Mouse (Mus musculus) ovary, adult 18-20 months (tissue): Measurements from ENCODE around the gene Zfp503.

ENCODE experiments used
- DNase-seq: peaks from one replicate; pipeline ENCODE4 v3.0.0; 2022; ENCODE audit warnings: low spot score, mixed read lengths

Gene Zfp503

GRCm38 (mm10) chr14:21968978-21969377, 20.4 kb downstream of the Zfp503 start:
- DNase-seq = peak; percentile 35

GRCm38 (mm10) chr14:21967375-21968010, 21.9 kb downstream of the Zfp503 start:
- no peak for DNase-seq

GRCm38 (mm10) chr14:21966276-21966675, 23.1 kb downstream of the Zfp503 start:
- no peak for DNase-seq

- DNase-seq = no peak
Observed at GRCm38 (mm10) chr14:21962381-21963050, 26.9 kb downstream of the Zfp503 start.

GRCm38 (mm10) chr14:21959243-21959642, 30.2 kb downstream of the Zfp503 start:
- no peak for DNase-seq

GRCm38 (mm10) chr14:21958643-21959042, 30.8 kb downstream of the Zfp503 start:
- no peak for DNase-seq

- DNase-seq = no peak
Observed at GRCm38 (mm10) chr14:21952541-21952940, 36.9 kb downstream of the Zfp503 start.

- DNase-seq = no peak
Observed at GRCm38 (mm10) chr14:21951896-21952523, 37.4 kb downstream of the Zfp503 start.

GRCm38 (mm10) chr14:21944946-21945345, 44.5 kb downstream of the Zfp503 start:
- DNase-seq = no peak

GRCm38 (mm10) chr14:21941581-21941980, 47.8 kb downstream of the Zfp503 start:
- no peak for DNase-seq

GRCm38 (mm10) chr14:21937116-21937515, 52.3 kb downstream of the Zfp503 start:
- DNase-seq = no peak

GRCm38 (mm10) chr14:21936102-21936630, 53.2 kb downstream of the Zfp503 start:
- DNase-seq = no peak
